Mouse (Mus musculus) right cerebral cortex, adult 18-20 months (tissue): Measurements from ENCODE around the gene Kansl1l.

Source experiments
- DNase-seq: peaks from one replicate; pipeline ENCODE4 v3.0.0; 2022; ENCODE audit warnings: mixed read lengths

Kansl1l gene

GRCm38 (mm10) chr1:66695296-66695695, 122.1 kb downstream of the Kansl1l start:
- DNase-seq = no peak

DNA sequence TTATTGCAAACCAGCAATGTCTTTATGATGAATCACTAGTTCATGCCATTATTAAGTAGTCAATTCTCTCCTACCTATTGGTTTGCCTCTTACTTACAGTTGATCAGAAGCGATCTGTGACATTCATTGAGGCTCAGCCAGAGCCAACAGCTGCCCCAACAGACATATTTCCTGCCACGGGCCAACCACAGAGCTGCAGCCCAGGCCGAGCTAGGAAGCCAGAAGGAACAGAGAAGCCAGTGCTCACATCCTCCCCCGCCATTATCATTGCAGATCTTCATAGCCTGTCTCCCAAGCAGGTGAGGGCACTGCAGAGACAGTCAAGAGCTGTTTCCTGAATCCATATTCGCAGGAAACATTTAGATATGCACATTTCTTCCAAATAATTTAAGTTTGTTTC, 123.1 kb downstream of the Kansl1l start:
- DNase-seq = no peak

GRCm38 (mm10) chr1:66692780-66693392, 124.5 kb downstream of the Kansl1l start:
- DNase-seq = no peak

GRCm38 (mm10) chr1:66692308-66692707, 125.1 kb downstream of the Kansl1l start:
- no peak for DNase-seq

DNA sequence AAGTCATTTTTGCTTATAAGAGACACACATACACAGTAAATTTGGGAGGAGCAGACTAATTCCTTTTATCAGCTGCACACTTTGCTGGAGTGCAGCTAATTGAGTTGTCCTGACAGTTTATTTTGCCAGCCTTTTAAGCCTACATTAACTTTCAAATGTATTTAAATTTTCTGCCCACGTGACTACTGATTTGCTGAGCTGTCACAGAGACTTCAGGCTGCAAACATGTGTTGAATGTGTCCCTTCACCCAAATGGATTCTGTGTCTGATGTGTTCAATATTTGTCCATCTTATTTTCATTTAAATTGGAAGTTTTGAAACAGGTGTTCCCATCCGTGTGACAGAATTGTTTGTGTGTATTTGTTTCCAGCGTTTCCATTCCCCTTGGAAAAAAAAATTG, 125.6 kb downstream of the Kansl1l start:
- DNase-seq = no peak

- DNase-seq = no peak
These were observed 134.4 kb downstream of the Kansl1l start for GRCm38 (mm10) chr1:66682974-66683373.

- no peak for DNase-seq
These were observed 138.7 kb downstream of the Kansl1l start for GRCm38 (mm10) chr1:66678662-66679061.

DNA sequence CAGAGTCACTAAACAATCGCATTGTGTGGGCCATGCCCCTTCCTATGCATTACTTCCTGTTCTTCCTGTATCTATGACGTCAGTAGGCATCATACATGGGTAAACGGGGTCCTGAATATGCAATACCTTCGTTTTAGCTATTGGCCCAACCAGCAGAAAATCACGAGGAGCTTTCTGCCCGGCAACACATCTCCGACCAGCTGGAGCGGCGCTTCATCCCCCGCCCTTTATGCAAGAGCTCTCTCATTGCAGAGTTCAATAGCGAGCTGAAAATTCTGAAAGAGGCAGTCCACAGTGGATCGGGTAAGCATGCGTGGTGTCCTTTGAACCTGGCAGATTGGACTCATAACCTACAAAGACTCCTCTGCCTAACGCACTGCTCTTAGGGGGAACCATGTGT, 139.4 kb downstream of the Kansl1l start:
- no peak for DNase-seq

DNA sequence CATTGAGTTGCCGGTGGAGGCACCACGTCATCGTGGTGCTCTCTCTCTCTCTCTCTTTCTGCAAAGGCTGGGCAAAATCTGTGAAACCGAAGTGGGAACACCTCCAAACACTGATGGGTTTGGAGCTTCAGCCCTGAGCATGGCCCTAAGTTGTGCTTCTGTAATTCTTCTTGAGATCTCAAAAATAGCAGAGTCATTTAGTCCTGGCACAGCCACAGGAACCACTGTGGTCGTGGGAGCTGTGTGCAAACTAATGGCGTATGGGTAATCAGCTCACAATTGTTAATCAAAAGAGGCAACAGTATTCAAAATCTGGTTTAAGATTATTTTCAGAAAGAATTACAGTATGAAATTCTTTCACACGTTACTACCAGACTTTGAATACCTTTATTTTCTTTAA, 144.6 kb downstream of the Kansl1l start:
- no peak for DNase-seq

DNA sequence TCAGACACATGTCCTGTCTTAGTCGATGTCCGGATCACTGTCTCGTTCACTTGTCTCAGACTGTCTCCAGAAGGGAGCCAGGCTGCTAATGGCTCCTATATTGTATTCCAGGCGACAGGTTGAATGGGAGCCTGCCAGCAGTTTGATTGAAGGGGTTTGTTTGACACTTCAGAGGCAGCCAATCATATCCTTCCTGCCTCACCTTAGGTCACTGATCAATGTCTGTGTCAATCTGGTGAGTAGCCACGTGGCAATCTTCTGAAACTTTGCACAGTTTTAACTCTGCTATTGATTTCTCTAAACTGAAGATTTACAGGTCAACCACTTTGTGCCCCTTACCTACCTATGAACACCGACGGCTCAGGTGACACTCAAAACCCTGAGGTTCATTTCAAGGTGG, 145.9 kb downstream of the Kansl1l start:
- no peak for DNase-seq
